Mouse (Mus musculus) liver, embryonic 14.5 days (tissue): Measurements from ENCODE around the gene Disc1.

Experiments
- CTCF ChIP-seq: IDR thresholded peaks from 2 replicates; pipeline ENCODE4 v1.5.1; 2016; ENCODE audit warnings: antibody characterized with exemption, low read depth, control low read depth
- EP300 ChIP-seq: IDR thresholded peaks from 2 replicates; pipeline ENCODE4 v1.6.1; 2016; ENCODE audit warnings: antibody characterized with exemption, low read depth

DNA sequence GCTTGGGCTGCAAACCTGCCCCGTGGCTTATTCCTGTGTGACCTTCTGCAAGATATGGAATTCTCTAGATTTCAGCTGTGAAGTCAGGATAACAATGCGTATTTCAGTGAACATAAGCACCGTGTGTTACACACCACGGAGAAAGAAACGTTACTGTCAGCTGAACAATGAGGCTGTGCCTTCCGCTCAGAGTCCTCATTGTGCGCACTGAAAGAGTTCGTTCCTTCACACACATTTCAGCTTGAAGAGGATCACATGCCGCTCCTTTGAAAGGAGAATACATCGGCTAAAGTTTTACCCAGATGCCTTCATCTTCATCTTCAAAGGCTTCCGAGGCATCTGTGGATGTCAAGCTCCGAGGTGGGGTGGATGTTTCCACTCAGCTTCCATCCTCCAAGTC is 105.4 kb downstream of the Disc1 start:
- TF ChIP-seq CTCF = no peak
- no peak for TF ChIP-seq EP300
